Mouse (Mus musculus) left cerebral cortex, postnatal 4 days (tissue): ENCODE measurements at regions not wholly inside any gene's neighbourhood (a gene's known extent, or its start where the extent isn't known, plus 50 kb on each side); places are given as distances from the start of the nearest gene placed in this dataset.
A peak's percentile ranks its signal among the peaks of the same experiment; 100 is the strongest.

Source experiments
- DNase-seq: peaks from one replicate; pipeline ENCODE4 v3.0.0-alpha.2; 2022
- intact Hi-C: fragments of 180-260 bp; cut with DNase I; formaldehyde crosslinking; loops from one replicate; pipeline ENCODE4 v1.15.1; 2025

DNA sequence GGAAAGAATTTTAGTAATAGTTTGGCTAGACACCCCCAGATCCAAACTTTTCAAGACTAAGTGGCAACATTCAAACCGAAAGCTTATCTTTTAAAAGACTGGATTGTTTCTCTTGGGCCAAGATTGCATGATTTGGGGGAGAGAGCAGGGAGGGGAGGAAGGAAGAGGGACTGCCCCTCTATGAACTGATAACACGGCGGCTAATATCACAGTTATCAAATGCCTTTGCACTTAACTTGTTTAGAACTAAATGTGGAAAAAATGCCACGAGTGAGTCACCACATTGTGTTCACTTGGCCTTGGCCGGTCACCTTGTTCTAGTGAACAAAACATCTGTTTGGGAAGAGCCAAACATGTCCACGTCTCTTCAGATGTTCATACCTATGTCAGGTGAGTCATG lies 92.3 kb downstream of the Tes start:
- intact Hi-C loops, result no loop called here
- DNase-seq, result no peak

DNA sequence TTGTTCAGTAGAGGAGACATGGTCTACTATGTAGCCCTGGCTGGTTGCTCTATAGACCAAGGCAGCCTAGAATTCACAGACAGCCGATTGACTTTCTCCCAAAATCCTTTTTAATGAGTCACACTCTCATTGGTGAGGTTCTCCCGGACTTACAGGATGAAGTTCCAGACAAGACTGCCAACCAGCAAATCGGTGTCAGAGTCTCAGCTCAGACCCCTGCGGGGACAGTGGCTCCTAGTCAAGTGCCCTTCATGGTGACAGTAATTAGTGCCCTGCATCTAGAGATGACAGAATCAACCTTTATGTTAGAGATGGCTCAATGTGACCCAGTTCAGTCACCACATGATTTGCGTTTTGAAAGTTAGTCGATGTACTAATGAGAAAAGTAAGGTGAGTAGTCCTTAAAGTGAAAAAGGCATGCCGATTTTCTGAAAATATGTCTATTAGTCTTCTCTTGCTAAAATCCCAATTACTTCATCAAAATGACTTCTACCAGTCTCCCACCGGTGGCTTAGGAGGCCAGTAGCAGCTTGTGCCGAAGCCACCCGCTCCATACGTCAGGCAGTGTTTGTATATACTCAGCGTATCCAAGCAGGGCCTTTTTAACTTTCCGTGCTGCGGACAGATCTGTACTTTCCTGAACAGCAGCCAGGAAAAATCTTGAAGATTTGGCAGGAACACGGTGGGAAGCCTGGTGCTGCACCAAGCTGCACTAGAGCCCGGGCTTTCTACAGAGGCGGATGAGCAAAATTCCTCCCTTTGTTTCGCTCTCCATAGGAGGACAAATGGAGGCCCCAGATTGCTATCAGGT lies 105.2 kb downstream of the Tes start:
- DNase-seq, result peak; percentile 60
- intact Hi-C loops, result no loop called here

GRCm38 (mm10) chr6:17170782-17171272 lies 105.9 kb downstream of the Tes start:
- intact Hi-C loops, result no loop called here
- DNase-seq, result peak; percentile 48

GRCm38 (mm10) chr6:17171273-17172011 lies 106.5 kb downstream of the Tes start:
- DNase-seq, result peak; percentile 39
- intact Hi-C loops, result no loop called here

DNA sequence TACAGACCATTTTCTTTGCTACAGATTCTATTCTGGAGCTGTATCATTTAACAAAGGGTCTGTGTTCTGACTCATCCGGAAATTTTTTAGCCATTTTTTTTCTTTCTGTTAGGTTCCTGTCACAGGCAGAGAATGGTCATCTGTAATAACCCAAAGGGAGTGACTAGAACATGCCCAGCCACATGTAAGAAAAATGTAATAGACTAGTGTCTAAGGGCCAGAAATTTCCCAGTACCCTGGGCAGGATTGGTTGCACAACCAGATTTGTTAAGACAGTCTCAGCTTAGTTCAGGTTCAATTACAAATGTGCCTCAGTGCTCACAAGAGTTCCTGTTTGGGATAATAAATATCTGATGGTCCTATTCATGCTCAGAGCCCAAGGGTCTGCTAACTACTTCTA lies 107.1 kb downstream of the Tes start:
- intact Hi-C loops, result no loop called here

GRCm38 (mm10) chr6:17177153-17177552 lies 103.8 kb upstream of the Cav2 start:
- no peak for DNase-seq
- intact Hi-C loops, result no loop called here

More for the DNA sequence above, 107.1 kb downstream of the Tes start:
- no peak for DNase-seq

GRCm38 (mm10) chr6:17179476-17179875 lies 101.5 kb upstream of the Cav2 start:
- DNase-seq, result no peak
- intact Hi-C loops, result no loop called here

DNA sequence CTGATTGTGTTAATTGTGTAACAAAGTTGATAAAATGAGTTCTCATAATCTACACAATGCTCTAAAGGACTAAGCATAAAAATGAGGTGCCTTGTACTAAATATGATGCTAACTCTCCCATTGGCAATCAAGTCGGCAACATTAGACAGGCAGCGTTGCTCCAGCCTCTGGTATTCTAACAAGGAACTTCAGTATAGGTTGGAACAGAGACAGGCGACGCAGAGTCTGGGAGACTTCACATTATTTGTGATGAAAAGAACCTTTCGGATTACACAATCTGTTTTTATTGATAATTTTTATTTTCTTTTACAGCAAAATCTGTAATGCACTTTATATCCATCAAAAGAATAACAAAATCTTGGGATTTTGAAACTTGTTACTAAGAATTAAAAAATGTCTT lies 94.4 kb upstream of the Cav2 start:
- intact Hi-C loops, result no loop called here

DNA sequence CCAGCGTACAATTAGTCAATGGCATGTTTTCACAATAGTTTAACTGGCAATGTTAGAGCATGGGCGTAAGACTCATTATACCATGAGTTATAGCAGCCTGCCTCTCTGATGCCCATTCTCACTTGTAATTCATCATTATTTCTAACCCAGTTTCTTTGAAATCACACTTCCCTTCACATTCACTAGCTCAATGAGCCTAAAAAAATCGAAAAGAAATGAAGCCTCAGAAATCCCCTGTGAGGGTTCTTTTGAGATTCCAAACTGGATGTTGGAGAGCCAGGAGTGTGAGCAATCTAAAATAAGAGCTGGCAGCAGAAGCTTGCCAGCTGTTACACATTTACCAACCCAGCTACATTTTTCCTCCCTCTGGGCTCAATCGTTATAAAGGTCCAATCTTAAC lies 93.9 kb upstream of the Cav2 start:
- no peak for DNase-seq
- intact Hi-C loops, result no loop called here

More for the DNA sequence above, 94.4 kb upstream of the Cav2 start:
- DNase-seq, result no peak

DNA sequence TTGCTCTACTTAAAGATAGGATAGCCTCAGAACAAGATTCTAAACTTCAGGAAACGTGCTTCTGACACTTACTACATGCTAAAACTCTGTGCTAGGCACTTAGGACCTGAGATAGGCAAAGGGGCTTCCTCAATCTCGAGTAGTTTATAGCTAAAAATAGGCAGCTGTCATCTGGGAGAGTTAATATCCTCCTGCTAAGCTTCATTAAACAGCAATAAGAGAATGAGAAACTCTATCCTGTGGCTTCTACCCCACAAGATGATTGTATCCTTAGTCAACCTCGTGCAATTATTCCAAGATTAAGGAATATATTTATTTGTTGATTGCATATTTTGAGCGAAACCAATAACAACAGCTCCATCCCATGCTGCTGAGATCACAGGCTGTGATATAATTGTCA lies 85.4 kb upstream of the Cav2 start:
- no peak for DNase-seq
- intact Hi-C loops, result no loop called here

GRCm38 (mm10) chr6:17197728-17198397 lies 83.1 kb upstream of the Cav2 start:
- DNase-seq, result no peak
- intact Hi-C loops, result no loop called here

DNA sequence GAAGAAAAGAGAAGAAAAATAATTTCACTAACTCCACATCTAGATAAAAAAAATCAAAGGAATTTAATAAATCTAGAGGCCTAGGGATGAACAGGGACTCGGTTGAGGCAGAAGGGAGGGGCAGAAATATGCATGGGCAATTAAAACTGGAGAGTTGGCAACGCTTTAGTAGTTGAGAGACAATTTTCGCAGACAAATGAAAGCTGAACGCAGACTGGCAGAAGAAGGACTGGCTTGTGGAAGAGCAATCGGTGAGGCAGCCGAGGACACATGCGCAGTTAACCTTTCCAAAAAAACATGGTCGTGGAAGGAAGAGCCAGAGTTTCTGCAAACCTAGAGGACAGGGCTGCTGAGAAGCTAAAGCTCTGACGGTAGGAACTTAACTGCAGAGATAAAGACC lies 82.1 kb upstream of the Cav2 start:
- DNase-seq, result no peak
- intact Hi-C loops, result no loop called here

DNA sequence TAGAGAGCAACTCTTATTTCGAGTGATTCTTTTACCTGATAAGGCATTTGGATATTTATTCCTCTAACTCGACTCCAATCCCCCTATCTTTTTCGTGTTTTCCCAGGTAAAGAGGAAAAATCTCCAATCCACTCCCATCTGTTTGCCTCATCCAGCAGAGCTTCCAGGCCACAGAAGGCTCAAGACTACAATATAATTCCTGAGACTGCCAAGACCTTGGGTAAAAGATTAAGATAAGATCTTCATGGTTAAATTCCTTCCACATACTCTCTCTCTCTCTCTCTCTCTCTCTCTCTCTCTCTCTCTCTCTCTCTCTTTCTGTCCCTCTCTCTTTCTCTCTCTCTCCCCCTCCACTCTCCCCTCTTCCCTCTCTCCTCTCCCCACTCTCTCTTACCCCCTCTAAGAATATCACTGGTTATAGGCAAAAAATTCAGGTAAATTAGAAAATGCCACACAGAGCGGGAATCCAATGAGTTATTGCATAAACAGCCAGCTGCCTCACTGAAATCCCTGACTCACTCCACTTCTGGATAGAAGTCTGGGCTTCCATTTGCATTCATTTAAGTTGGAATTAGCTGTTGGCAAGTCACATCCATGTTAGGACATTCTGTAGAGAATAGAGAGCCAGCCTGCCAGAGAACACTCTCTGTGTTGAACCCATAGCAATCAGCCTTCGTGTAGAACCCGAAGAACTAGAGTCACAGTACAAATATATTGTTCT lies 78.9 kb upstream of the Cav2 start:
- DNase-seq, result no peak
- intact Hi-C loops, result no loop called here

DNA sequence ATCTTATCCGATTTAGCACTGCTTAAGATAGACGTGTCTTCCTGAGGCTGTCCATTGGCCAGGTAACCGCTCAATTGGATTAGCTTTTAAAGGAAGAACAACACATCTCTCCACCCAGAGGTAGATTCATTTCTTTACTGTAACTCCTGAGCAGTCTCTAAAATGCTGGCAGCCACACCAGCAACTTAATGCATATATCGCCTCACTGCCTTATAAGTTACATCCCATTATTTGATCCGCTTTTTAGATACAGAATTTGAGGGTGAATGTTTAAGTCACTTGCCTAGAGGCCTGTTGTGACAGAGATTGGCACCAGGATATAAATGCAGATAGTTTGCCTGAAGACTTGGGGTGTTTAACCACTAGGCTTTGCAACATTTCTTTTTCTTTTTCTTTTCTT lies 77.7 kb upstream of the Cav2 start:
- intact Hi-C loops, result no loop called here
- DNase-seq, result no peak

GRCm38 (mm10) chr6:17203900-17204686 lies 76.9 kb upstream of the Cav2 start:
- intact Hi-C loops, result no loop called here

GRCm38 (mm10) chr6:17206932-17207331 lies 74.1 kb upstream of the Cav2 start:
- intact Hi-C loops, result no loop called here
- no peak for DNase-seq

More at GRCm38 (mm10) chr6:17203900-17204686, 76.9 kb upstream of the Cav2 start:
- no peak for DNase-seq

- intact Hi-C loops, result loop anchor here (2.0 kb wide), 1 partner anchor 103 kb away; no protein-coding TSS in a partner anchor
- DNase-seq, result no peak
Measured at GRCm38 (mm10) chr6:17209792-17210191, 71.2 kb upstream of the Cav2 start.

DNA sequence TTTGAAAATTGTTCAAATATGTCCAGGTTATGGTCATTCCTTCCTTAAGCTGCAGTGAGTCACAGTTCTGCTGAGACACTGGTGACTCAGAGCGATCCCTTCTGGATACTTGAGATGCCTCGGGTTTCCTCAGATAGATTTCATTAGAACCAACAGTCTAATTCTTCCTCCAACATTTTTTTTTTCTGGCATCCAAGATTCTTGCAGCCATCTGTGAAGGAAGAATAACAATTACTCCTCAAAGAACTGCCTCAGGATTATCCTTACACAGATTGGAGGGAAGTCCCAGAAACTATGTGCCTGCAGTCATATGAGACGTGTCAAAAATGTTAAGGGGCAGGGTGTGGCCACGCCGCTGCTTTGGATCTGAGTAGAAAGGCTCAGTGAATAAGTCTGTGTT lies 69.6 kb upstream of the Cav2 start:
- DNase-seq, result no peak
- intact Hi-C loops, result loop anchor here (2.0 kb wide), 1 partner anchor 105 kb away; no protein-coding TSS in a partner anchor

DNA sequence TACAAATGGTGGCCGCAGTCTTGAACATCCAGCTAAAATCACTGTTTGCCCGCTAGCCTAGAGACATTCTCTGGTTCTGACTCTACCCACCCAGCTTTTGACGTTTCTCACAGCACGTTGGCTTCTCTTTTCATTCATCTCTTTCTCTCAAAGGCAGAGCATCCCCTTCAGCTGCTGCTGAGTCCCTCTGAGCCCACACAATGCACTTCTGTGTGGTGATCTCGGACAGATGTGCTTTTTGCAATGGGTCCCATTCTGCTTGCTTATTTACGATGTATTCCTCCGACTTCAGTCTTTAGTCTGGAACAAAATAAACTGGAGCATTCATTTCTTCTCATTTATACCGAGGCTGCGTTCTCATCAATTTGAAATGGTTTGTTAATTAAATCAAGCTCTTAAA lies 66.2 kb upstream of the Cav2 start:
- no peak for DNase-seq
- intact Hi-C loops, result no loop called here

- intact Hi-C loops, result no loop called here
- no peak for DNase-seq
Measured at GRCm38 (mm10) chr6:17216442-17216841, 64.5 kb upstream of the Cav2 start.
